Mouse (Mus musculus) mesoderm, embryonic 11.5 days (tissue): ENCODE measurements around the gene Ctnnb1.

Experiments used
- DNase-seq: peaks from one replicate; pipeline ENCODE4 v3.0.0-alpha.2; 2012; ENCODE audit warnings: low read depth, low spot score

Gene Ctnnb1

DNA sequence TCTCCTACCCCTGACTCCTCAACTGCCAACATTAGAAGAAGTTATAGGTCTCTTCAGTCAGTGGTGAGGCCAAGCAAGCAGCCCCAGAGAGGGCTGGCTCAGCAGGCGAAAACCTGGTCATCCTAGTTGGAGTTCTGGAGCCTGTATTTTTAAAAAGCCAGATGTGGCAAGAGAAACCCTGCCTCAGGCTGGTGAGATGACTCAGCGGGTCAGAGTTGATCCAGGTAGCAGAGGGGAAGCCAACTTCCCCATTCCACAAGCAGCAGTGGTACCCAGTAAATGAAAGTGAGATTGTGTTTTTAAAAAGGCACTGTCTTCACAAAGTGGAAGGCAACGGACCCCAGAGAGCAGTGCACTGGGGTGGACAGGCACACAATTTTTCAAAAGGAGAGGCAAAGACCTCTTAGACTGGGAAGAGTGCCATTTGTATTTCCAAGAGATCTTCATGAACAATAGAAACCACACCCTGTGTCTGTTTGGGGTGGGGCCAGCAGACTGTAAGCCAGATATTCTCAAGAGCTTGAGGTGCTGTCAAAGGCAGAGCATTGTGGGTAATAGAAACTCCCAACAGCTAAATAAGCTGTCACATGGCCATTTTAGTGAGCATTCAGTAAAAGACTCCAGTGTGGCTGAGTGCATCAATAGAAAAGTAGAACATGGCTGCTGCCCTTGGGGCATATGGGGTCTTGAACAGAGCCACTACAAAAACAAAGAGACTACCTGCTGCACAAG is 33.1 kb downstream of the Ctnnb1 start:
- DNase-seq, result no peak

GRCm38 (mm10) chr9:120963104-120963503 is 34.1 kb downstream of the Ctnnb1 start:
- DNase-seq, result no peak

DNA sequence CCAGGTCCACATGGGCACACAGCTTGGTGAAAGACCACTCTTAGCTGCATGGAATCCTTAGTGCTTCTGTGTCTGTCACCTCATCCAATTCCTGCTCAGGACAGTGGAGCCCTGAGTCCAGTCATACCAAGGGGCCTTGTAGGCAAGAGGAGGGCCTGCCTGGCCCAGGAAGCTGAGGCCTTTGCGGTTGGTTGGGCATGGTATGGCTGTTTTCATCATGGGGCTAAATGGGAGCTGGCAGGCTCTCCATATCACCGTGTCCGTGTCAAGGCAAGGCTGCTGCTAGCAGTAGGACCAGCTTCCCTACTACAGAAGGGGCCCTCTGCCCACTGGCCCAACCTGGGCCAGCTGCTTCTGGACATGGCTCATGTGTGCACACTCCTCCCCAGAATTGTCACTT is 34.7 kb downstream of the Ctnnb1 start:
- no peak for DNase-seq

DNA sequence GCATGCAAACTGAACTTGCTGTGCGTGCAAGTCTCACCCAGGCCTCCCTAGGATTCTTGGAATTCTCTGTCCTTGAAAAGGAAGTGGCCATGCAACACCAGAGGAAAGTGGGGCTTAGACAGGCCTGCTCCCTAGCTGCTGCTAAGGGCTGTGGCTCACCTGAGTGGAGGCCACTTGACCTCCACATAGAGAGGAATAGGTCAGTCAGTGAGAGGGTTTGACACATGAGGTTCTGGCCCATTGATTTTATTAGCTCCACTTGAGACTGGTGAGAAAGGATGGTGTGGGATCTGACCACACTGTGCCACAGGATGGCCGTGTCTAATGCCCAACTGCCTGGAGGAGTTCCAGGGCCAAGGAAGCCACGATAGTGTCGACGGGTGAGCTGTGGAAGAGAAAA is 35.2 kb downstream of the Ctnnb1 start:
- no peak for DNase-seq

- no peak for DNase-seq
These were observed 36.0 kb downstream of the Ctnnb1 start for GRCm38 (mm10) chr9:120965007-120965406.

DNA sequence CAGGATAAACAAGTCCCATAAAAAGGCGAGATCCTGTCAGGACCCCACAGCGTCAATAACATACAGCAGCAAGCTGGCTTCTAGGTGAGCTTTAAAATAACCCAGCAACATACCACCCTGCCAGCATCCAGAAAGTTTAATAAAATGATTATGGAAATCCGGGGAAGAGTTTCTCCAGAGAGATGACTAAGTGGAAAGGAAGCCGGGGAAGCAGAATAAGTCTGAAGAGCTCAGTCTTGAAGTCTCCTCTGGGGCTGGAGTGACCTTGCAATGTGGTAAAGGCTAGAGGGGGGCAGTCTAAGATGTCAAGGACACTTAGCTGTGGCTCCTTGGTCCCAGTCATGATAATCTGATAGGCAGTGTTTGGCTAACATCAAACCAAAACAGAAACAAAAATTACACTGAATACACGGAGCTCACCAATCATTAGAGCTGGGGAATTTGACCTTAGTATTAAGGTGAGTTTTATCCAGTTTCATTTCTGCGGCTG is 44.1 kb downstream of the Ctnnb1 start:
- no peak for DNase-seq

GRCm38 (mm10) chr9:120974209-120974608 is 45.2 kb downstream of the Ctnnb1 start:
- DNase-seq, result no peak

GRCm38 (mm10) chr9:120976158-120976557 is 47.1 kb downstream of the Ctnnb1 start:
- DNase-seq, result no peak

DNA sequence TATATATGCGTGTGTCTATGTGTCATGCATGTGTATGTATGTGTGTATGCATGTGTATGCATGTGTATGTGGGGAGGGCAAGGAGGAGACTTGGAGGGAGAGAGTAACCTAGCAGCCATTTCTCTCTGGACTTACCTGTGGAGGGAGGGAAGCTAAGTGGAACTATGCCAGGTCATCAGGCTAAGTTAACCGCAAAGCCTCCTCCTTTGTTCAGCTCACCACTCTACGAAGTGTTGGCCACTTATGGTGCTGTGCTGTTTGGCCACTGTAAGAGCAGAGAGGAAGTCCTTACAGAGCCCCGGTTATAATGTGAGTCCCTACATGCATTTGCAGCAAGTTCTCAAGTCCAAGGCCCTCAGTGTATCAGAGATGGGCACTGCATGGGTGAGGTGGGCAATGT is 47.8 kb downstream of the Ctnnb1 start:
- no peak for DNase-seq

DNA sequence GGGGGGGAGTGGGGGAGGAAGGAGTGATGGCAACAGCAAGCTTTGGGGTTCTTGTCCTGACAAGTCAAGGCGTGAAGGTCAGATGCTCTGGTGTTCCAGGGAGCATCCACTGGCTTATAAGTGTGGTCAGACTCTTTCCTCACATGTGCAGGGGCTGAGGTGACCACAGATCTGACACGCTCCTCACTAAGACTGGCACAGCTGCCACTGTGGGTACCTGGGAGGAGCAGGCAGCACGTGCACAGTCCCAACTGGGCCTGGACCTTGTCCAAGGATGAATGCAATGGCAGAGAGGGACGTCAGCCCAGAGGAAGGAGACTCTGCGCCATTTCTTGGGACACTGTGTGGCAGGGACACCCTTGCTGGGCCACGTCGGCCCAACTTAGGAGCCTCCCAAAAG is 52.8 kb downstream of the Ctnnb1 start:
- DNase-seq, result no peak

DNA sequence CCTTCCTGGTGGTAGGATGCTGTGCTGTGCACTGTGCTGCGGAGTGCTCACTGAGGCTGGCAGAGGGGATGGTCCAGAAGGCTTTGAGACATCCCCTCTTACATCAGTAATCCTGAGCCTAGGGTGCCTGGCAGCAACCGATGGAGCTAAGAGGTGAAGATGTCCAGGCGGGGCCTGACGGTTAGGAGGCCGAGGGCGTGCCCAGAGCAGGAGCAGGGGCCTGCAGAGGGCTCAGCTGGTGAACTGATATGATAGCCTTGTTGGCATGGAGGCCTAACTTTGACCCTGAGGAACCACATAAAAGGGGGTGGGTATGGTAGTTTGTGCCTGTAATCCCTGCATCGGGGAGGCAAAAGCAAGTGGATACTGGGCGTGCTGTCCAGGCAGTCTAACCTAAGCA is 54.8 kb downstream of the Ctnnb1 start:
- DNase-seq, result no peak

DNA sequence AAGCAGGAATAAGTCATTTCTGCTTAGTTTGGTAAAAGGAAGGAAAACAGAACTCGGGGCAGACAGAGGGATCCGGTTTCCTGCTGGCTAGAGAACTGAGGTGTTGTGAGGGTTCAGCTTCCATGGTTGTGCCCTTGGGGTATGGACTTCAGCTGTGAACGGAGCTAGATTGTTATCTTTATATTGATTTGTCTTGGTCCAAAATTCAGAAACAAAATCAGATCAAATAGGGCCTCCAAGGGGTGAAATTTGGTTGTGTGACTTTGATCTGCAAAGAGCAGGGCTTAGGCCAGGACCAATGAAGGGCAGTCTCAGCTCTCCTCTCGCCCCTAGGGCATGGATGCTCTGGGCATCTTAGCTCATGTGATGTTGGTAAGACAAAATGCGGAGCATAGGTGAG is 55.5 kb downstream of the Ctnnb1 start:
- no peak for DNase-seq

DNA sequence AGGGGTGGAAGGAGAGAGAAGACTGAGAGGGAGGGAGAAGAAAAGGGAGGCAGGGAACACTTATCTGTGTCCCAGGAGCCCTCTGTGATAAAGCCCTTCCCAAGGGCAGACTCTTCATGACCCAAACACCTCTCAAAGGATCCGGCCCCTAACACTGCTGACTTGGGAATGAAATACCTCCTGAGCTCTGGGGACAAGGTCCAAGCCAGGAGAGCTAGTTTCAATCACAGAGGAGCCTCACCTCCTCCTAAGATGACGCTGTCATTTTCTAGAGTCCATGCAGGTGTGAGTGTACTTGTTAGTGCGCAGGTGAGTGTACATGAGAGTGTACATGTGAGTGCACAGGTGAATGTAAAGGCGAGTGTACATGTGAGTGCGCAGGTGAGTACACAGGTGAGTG is 56.0 kb downstream of the Ctnnb1 start:
- DNase-seq, result no peak

GRCm38 (mm10) chr9:120985524-120985923 is 56.5 kb downstream of the Ctnnb1 start:
- DNase-seq, result no peak

DNA sequence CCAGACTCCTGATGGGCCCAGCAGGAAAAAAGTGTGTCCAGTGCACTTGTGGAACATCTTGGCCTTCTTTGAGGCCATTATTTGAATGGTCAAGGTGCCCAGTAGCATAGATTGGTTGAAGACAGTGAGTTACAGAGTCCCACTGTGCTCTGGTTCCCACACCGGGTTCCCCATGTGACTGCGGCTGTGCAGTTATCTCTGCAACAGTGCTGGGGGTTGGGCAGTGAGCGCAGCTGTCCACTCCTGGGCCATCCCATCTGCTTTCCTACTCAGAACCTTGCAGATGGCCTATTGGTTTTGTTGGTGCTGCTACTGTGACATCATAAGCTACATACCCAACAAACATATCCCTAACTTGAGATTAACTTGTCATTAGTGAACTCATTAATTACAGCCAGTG is 57.2 kb downstream of the Ctnnb1 start:
- no peak for DNase-seq

- DNase-seq, result no peak
These were observed 58.0 kb downstream of the Ctnnb1 start for GRCm38 (mm10) chr9:120986994-120987393.

DNA sequence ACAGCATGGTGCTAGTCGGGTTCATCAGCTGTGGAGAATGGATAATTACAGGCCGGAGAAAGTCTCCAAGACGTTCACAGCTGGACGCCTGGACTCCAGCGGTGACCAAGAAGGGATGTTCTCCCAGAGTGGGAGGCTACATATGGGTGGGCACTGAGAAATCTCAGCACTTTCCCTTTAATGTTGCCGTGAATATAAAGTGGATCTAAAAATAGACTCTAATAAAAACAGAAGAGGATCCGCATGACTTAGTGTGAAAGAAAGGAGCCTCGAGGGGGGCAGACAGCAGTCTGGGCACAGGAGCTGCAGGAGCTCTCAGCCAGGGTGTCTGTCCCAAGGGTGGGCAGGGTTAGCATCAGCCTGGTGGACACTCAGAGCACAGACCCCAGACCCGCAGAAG is 59.1 kb downstream of the Ctnnb1 start:
- DNase-seq, result no peak

DNA sequence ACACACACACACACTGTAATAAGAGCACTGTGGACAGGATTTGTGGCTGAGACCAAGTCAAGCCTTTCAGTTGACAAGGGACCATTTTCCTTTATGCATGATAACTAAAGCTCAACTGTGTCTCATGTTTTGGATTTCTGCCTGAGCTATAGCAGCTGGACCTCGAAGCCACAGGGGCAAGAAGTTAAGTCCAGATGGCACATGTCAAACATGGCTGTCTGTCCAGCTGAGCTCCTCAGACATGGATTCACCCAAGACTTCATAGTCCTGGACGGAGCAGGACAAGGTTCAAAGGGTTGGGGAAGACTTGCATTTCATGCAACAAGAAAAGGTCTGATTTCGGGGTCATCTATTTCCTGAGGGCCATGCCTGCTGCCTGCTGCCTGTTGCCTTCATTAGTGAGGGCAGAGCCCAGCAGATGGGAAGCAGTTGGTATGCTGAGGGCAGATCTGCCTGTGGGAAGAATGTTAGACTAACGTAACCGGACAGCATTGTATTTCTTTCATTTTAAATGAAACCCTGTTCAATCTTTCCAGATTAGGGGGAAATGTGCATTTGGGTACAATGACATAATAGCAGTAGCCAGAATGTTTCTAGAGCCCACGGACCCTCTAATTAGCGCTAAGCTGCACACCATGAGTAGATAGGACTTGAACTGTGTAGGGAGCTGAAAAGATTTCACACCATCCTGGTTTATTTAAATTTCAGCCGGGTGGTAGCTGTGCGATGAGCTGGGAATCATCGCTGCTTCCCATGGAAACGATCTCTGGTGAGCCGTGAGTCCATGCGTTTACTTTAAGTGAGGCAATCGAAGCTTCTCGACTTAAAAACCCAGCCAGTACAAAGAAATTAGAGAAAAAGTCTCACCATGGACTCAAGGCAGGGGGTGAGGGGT is 61.0 kb downstream of the Ctnnb1 start:
- DNase-seq, result no peak

- DNase-seq, result no peak
These were observed 62.8 kb downstream of the Ctnnb1 start for GRCm38 (mm10) chr9:120991801-120992200.

- DNase-seq, result no peak
These were observed 64.0 kb downstream of the Ctnnb1 start for GRCm38 (mm10) chr9:120993004-120993403.

DNA sequence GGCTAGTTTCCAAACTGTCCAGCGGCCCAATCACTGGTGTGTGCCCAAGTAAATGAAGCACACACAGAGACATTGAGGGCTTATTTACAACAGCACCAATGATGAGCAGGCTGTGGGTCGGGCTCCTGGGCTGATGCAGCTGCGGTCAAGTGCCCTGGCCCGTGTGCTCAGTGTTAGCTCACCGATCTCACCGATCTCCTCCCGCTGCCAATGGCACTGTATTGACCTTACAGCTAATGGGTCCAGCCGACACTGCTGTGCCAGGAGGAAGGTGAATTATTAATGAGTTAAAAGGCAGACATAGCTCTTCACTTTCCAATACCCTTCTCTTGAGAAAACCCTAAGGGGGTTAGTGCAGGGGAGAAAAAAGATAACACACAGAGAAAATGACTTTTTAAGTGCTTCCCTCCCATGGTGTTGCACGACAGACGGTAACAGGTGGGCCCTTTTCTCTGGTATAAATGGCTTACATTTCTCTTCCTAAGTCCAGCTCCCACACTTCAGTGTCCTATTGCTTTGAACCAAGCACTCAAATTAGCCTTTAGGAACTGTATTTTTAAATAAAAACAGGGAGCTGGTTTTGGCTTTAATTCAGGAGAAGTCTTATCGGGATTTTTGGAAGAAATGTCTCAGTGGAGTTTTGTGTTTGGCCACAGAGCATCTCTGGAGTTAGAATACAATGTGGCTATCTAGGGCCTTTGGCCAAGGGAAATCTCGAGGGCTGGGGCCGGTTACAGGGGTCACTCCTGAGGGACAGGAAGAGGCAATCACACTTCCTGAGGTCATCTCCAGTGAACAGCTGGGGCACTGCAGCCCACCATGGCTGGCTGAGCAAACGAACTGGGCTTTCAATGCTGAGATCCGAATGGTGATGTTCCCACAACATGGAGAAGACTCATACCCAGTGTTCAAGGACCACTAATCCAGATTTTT is 65.5 kb downstream of the Ctnnb1 start:
- DNase-seq, result no peak

- DNase-seq, result no peak
These were observed 69.7 kb downstream of the Ctnnb1 start for GRCm38 (mm10) chr9:120998696-120999095.
